Comparison of ENCODE assay signal across 20 mouse cellular contexts in the genomic region with DNA sequence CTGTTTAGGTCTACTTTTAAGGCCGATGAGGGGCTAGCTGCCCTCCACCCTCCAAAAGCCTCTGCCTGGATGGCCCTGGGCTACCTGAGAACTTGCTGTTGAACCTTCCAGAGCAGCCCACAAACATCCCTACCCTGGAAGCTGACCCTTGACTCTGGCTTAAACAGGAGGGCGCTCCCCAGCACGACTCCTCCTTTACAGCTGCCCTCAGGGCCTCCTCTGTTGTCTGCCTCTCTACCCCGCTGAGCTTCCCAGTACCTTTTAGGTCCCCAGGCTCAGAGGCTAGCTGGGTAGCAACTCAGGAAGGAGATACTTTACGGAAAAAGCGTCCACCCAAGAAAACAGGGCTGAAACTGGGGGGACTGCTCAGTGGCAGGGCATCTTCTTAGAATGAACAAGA. TPM values are rescaled to one million over a fixed set of nuclear protein-coding genes. Genes with fewer than 3 reads are reported as not detected.
DNase-seq lines count a peak whose midpoint lies in the region; ATAC-seq and TF ChIP-seq lines count a peak whose summit lies in the region.
"Had no signal": no experiment of that assay in that cellular context is flagged by ENCODE, and none has a peak within 500 bp of the region (broad histone marks: within the 10 kb centered on the region; RNA-seq: fewer than 3 reads in every experiment).

No protein-coding gene starts in this region.

- no peak for TF ChIP-seq CTCF in liver, adult 2 months (IDR thresholded peaks at IDR 0.05; ENCODE audit: low read depth, low read length)

- peak overlapping the region; percentile 25; the same call in 1 of the 2 replicates for H3K9ac ChIP-seq in heart, embryonic 14.5 days (ENCODE audit: low read length)
- H3K9ac ChIP-seq in liver, adult 2 months (ENCODE audit: low read depth, low read length), result no peak overlapping the region
- H3K9ac ChIP-seq in liver, embryonic 15.5 days, result no peak overlapping the region
- H3K9ac ChIP-seq: embryonic facial prominence, embryonic 13.5 days; lung, embryonic 14.5 days had no signal

- no peak overlapping the region for H3K4me2 ChIP-seq in heart, embryonic 14.5 days (ENCODE audit: low read length)
- peak overlapping the region; percentile 23 for H3K4me2 ChIP-seq in liver, embryonic 15.5 days
- H3K4me2 ChIP-seq: embryonic facial prominence, embryonic 13.5 days; lung, embryonic 14.5 days had no signal

- no peaks in the 10 kb centered on the region for H3K9me3 ChIP-seq in heart, embryonic 14.5 days (ENCODE audit: control insufficient read depth, low read length)
- H3K9me3 ChIP-seq in limb, embryonic 10.5 days (replicated peaks), result no peaks in the 10 kb centered on the region
- H3K9me3 ChIP-seq in liver, embryonic 15.5 days (replicated peaks), result no peaks in the 10 kb centered on the region
- H3K9me3 ChIP-seq: embryonic facial prominence, embryonic 13.5 days had no signal

- no peak for DNase-seq in heart, adult 9 months (ENCODE audit: low spot score in 2 of 2)
- no peak for DNase-seq in liver, adult 2 months (ENCODE audit: extremely low read depth, low read depth, low spot score)
- DNase-seq in liver, result no peak
- peak; percentile 15 for DNase-seq in limb, embryonic 10.5 days (ENCODE audit: low spot score)
- DNase-seq in T-cell, adult 2 months (ENCODE audit: low spot score), result no peak
- no peak for DNase-seq in thymus, postnatal 10 days (ENCODE audit: low spot score in 2 of 2)
- DNase-seq: adrenal gland, adult 8-10 months; cerebellum, adult 11 months; cerebellum, postnatal 36 days; gastrocnemius, postnatal 14 days; layer of hippocampus, postnatal 36 days; left cerebral cortex, postnatal 4 days; lung, embryonic 14.5 days had no signal

- WGBS in heart, embryonic 14.5 days, result 42% methylated on average over 6 of the region's 6 CpGs
- WGBS in liver, adult 2 months, result 46% methylated on average over 6 of the region's 6 CpGs
- 24% methylated on average over 6 of the region's 6 CpGs for WGBS in limb, embryonic 10.5 days
- WGBS in liver, embryonic 15.5 days (ENCODE audit: insufficient replicate concordance), result 54% methylated on average over 6 of the region's 6 CpGs

- no peak for ATAC-seq in heart, embryonic 14.5 days (ENCODE audit: insufficient number of reproducible peaks, insufficient read depth, low FRiP score, low read depth)
- 0 out of 2 replicates have a peak, but pooled peaks have one; percentile 6 for ATAC-seq in liver, embryonic 15.5 days (ENCODE audit: insufficient read depth)
- ATAC-seq: hindbrain, embryonic 16.5 days had no signal

- peaks cover 30 to 68% of the 10 kb centered on the region in 2 experiments for H3K4me1 ChIP-seq in heart, embryonic 14.5 days (ENCODE audit: control insufficient read depth in 2 of 2, insufficient read depth in 2 of 2, low read length in 2 of 2)
- H3K4me1 ChIP-seq in liver, adult 2 months (ENCODE audit: control insufficient read depth, insufficient read depth, low read length), result peaks cover 36% of the 10 kb centered on the region
- H3K4me1 ChIP-seq in limb, embryonic 10.5 days, result peaks cover 41% of the 10 kb centered on the region
- H3K4me1 ChIP-seq in liver, embryonic 15.5 days (replicated peaks), result peaks cover 20% of the 10 kb centered on the region

- no peaks in the 10 kb centered on the region for H3K36me3 ChIP-seq in heart, embryonic 14.5 days (ENCODE audit: control insufficient read depth, insufficient read depth, low read length)
- no peaks in the 10 kb centered on the region for H3K36me3 ChIP-seq in liver, adult 2 months (ENCODE audit: control insufficient read depth, insufficient read depth, low read length)
- H3K36me3 ChIP-seq in limb, embryonic 10.5 days, result no peaks in the 10 kb centered on the region
- no peaks in the 10 kb centered on the region for H3K36me3 ChIP-seq in liver, embryonic 15.5 days (replicated peaks)
- H3K36me3 ChIP-seq: embryonic facial prominence, embryonic 13.5 days had no signal

- H3K27ac ChIP-seq in heart, embryonic 14.5 days (replicated peaks in 1 of 2; ENCODE audit: control insufficient read depth in 1 of 2, insufficient read depth in 1 of 2, low read depth in 2 of 2, low read length in 2 of 2), result no peak overlapping the region
- peak overlapping the region; percentile 93 for H3K27ac ChIP-seq in liver, adult 2 months (replicated peaks; ENCODE audit: insufficient read depth, low read depth, low read length)
- H3K27ac ChIP-seq in limb, embryonic 10.5 days, result peak overlapping the region; percentile 36; the same call in 1 of the 2 replicates
- peak overlapping the region; percentile 67 for H3K27ac ChIP-seq in liver, embryonic 15.5 days (replicated peaks)
- H3K27ac ChIP-seq: embryonic facial prominence, embryonic 13.5 days; kidney, postnatal 0 days; macrophage had no signal

- no peak overlapping the region for H3K4me3 ChIP-seq in heart, embryonic 14.5 days (ENCODE audit: control insufficient read depth in 1 of 2, insufficient read depth in 1 of 2, low read depth in 1 of 2, low read length in 2 of 2)
- no peak overlapping the region for H3K4me3 ChIP-seq in liver, adult 2 months (ENCODE audit: insufficient read depth, low read depth, low read length)
- H3K4me3 ChIP-seq in limb, embryonic 10.5 days, result no peak overlapping the region
- no peak overlapping the region for H3K4me3 ChIP-seq in liver, embryonic 15.5 days (replicated peaks)
- H3K4me3 ChIP-seq: embryonic facial prominence, embryonic 13.5 days had no signal

- peaks cover 48% of the 10 kb centered on the region; the same call in 1 of the 2 replicates for H3K79me2 ChIP-seq in liver, adult 2 months (ENCODE audit: control insufficient read depth, insufficient read depth, low read length)

- no peaks in the 10 kb centered on the region for H3K27me3 ChIP-seq in heart, embryonic 14.5 days (ENCODE audit: control insufficient read depth, insufficient read depth, low read length)
- no peaks in the 10 kb centered on the region for H3K27me3 ChIP-seq in liver, adult 2 months (ENCODE audit: control insufficient read depth, insufficient read depth, low read length)
- no peaks in the 10 kb centered on the region for H3K27me3 ChIP-seq in limb, embryonic 10.5 days (ENCODE audit: low read depth, poor library complexity, severe bottlenecking)
- no peaks in the 10 kb centered on the region for H3K27me3 ChIP-seq in liver, embryonic 15.5 days
- H3K27me3 ChIP-seq: embryonic facial prominence, embryonic 13.5 days had no signal

- TF ChIP-seq POLR2A in liver, adult 2 months (IDR thresholded peaks at IDR 0.05; ENCODE audit: extremely low read depth, insufficient read depth, low read length), result no peak

RNA-seq across cellular contexts. Expression of a gene that starts 15.1 kb away (rescaled TPM):
- 12.5 and 12.6 TPM in 2 replicates for polyA plus RNA-seq in heart, embryonic 14.5 days (2014; fragmentation: Nextera tagmentation; extraction: Ambion mirVana)
- 8.4 and 9.0 TPM in 2 replicates for total RNA-seq in liver, adult 2 months (2014; rRNA removed)
- polyA plus RNA-seq in liver, adult 2 months (2012; rRNA removed), result 4.3 and 5.7 TPM in 2 replicates
- 4.2 and 4.5 TPM in 2 replicates for polyA plus RNA-seq in limb, embryonic 10.5 days (2016; fragmentation: Nextera tagmentation; extraction: Ambion mirVana)
- polyA plus RNA-seq in liver, embryonic 15.5 days (2015; fragmentation: Nextera tagmentation; extraction: Ambion mirVana), result 2.7 and 2.8 TPM in 2 replicates
- total RNA-seq: MEL had no signal

RNA-seq across cellular contexts. Expression of a gene that starts 15.2 kb away (rescaled TPM):
- 6.1 and 7.5 TPM in 2 replicates for polyA plus RNA-seq in heart, embryonic 14.5 days (2014; fragmentation: Nextera tagmentation; extraction: Ambion mirVana)
- 1,501 and 1,754 TPM in 2 replicates for total RNA-seq in liver, adult 2 months (2014; rRNA removed)
- 105 and 134 TPM in 2 replicates for polyA plus RNA-seq in liver, adult 2 months (2012; rRNA removed)
- polyA plus RNA-seq in limb, embryonic 10.5 days (2016; fragmentation: Nextera tagmentation; extraction: Ambion mirVana), result 4.5 and 6.1 TPM in 2 replicates
- 1.9 and 2.9 TPM in 2 replicates for polyA plus RNA-seq in liver, embryonic 15.5 days (2015; fragmentation: Nextera tagmentation; extraction: Ambion mirVana)
- total RNA-seq: MEL had no signal

Comparison
In these comparisons a context has a peak if more than half of its experiments do, and no peak if none do; other contexts are left out.
1. RNA of a gene that starts 15.2 kb away (polyA plus RNA-seq): 105 to 134 TPM in liver, adult 2 months; 6.1 to 7.5 TPM in heart, embryonic 14.5 days, 4.5 to 6.1 TPM in limb, embryonic 10.5 days and 1.9 to 2.9 TPM in liver, embryonic 15.5 days; every median in the first group is over 10 times any median in the second.
2. H3K27ac ChIP-seq: peak in liver, adult 2 months (single experiment), limb, embryonic 10.5 days (single experiment) and liver, embryonic 15.5 days (single experiment); none in heart, embryonic 14.5 days (0 of 2).